Comparison of ENCODE assay signal across 24 mouse cellular contexts in the genomic region with DNA sequence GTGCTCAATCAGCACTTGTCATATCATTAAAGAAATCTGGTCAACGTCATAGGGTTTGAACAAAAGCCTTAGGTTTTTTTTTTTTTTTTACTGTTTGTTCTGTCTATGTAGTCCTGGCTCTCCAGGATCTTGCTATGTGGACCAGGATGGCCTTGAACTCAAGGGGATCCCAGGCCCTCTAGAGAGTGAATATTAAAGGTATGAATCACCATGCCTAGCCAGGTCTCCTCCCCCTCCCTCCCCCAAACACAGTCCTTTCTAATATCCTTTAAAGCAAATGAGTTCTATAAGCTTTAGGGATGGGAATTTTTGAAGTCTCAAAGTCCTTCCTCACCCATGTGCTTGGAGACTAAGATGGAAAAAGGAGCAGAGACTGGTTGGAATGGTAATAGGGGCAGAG.
"Had no signal": no experiment of that assay in that cellular context is flagged by ENCODE, and none has a peak within 500 bp of the region (broad histone marks: within the 10 kb centered on the region; RNA-seq: fewer than 3 reads in every experiment).

No protein-coding gene starts in this region.

- DNase-seq: gastrocnemius, postnatal 10 days; gastrocnemius, postnatal 25 days; heart, adult 18-20 months; heart, postnatal 10 days; heart, postnatal 36 days; kidney, adult 11 months; kidney, adult 2 months; kidney, adult 9 months; kidney, postnatal 14 days; kidney, postnatal 36 days; layer of hippocampus, adult 9-11 months; layer of hippocampus, postnatal 36 days; left cerebral cortex, postnatal 4 days had no signal

- H3K4me3 ChIP-seq: heart, embryonic 10.5 days; heart, embryonic 12.5 days; hindbrain, embryonic 13.5 days; hindbrain, embryonic 15.5 days; kidney, embryonic 15.5 days; limb, embryonic 13.5 days; limb, embryonic 15.5 days; liver, embryonic 12.5 days had no signal

- H3K27ac ChIP-seq: hindbrain, embryonic 13.5 days; hindbrain, embryonic 15.5 days; hindbrain, postnatal 0 days; kidney, embryonic 15.5 days; kidney, postnatal 0 days; limb, embryonic 13.5 days; limb, embryonic 15.5 days; liver, embryonic 12.5 days; liver, embryonic 14.5 days had no signal

- H3K4me1 ChIP-seq: hindbrain, embryonic 15.5 days had no signal
